Mouse (Mus musculus) urinary bladder, postnatal 10 days (tissue): Measurements from ENCODE around the gene Rad17.

Source experiments
- DNase-seq: peaks from one replicate; pipeline ENCODE4 v3.0.0; 2022; ENCODE audit warnings: low spot score

Gene Rad17

GRCm38 (mm10) chr13:100616181-100617087, 34.4 kb downstream of the Rad17 start, which contains the start of gene Marveld2:
Gene Marveld2 (minus strand): TSS chr13:100616971.
- DNase-seq, result no peak

GRCm38 (mm10) chr13:100612903-100613302, 37.9 kb downstream of the Rad17 start:
- no peak for DNase-seq

- DNase-seq, result no peak
Observed at GRCm38 (mm10) chr13:100612251-100612650, 38.6 kb downstream of the Rad17 start.

GRCm38 (mm10) chr13:100611266-100611665, 39.6 kb downstream of the Rad17 start:
- no peak for DNase-seq

GRCm38 (mm10) chr13:100607756-100608155, 43.1 kb downstream of the Rad17 start:
- DNase-seq, result no peak

GRCm38 (mm10) chr13:100605845-100606244, 45.0 kb downstream of the Rad17 start:
- no peak for DNase-seq

GRCm38 (mm10) chr13:100603738-100604095, 47.1 kb downstream of the Rad17 start:
- no peak for DNase-seq

- DNase-seq, result no peak
Observed at GRCm38 (mm10) chr13:100603031-100603737, 47.7 kb downstream of the Rad17 start.

GRCm38 (mm10) chr13:100602239-100602902, 48.5 kb downstream of the Rad17 start:
- DNase-seq, result no peak

- no peak for DNase-seq
Observed at GRCm38 (mm10) chr13:100601034-100601433, 49.8 kb downstream of the Rad17 start.

GRCm38 (mm10) chr13:100600317-100600716, 50.5 kb downstream of the Rad17 start:
- no peak for DNase-seq

GRCm38 (mm10) chr13:100597284-100597683, 53.6 kb downstream of the Rad17 start:
- no peak for DNase-seq

GRCm38 (mm10) chr13:100595552-100595885, 55.3 kb downstream of the Rad17 start:
- no peak for DNase-seq

GRCm38 (mm10) chr13:100594838-100595551, 55.9 kb downstream of the Rad17 start:
- no peak for DNase-seq

GRCm38 (mm10) chr13:100594041-100594792, 56.6 kb downstream of the Rad17 start:
- no peak for DNase-seq

- DNase-seq, result no peak
Observed at GRCm38 (mm10) chr13:100588646-100589045, 62.2 kb downstream of the Rad17 start.

- DNase-seq, result no peak
Observed at GRCm38 (mm10) chr13:100582144-100582543, 68.7 kb downstream of the Rad17 start.

- DNase-seq, result no peak
Observed at GRCm38 (mm10) chr13:100581701-100582100, 69.2 kb downstream of the Rad17 start.

GRCm38 (mm10) chr13:100579951-100580350, 70.9 kb downstream of the Rad17 start:
- no peak for DNase-seq

GRCm38 (mm10) chr13:100579220-100579619, 71.6 kb downstream of the Rad17 start:
- no peak for DNase-seq

GRCm38 (mm10) chr13:100575950-100576349, 74.9 kb downstream of the Rad17 start:
- no peak for DNase-seq
